Mouse (Mus musculus): ENCODE results near the gene Rnf7.

- TF ChIP-seq CTCF (conservative IDR thresholded peaks at IDR 0.05; ENCODE audit: insufficient read depth, insufficient read length, low read depth, low read length) (no peak), POLR2A (IDR thresholded peaks at IDR 0.05; ENCODE audit: low read depth, low read length) (no peak)
Measured at GRCm38 (mm10) chr9:96526011-96526410, 47.5 kb upstream of the Rnf7 start.

All from kidney, adult 2 months (tissue).